Mouse (Mus musculus) gastrocnemius, postnatal 25 days (tissue): Measurements from ENCODE around the gene Ngdn. TPM values are rescaled to one million over a fixed set of nuclear protein-coding genes. Genes with fewer than 3 reads are reported as not detected.
"Not testable (repeated sequence)": the region's sequence is repeated elsewhere in the genome, so short reads cannot be mapped to it uniquely, and the experiment has no call there.

Source experiments
- DNase-seq: peaks from one replicate; pipeline ENCODE4 v3.0.0; 2022
- total RNA-seq, 2 experiments: library from RNA; stranded (reverse); gene quantifications; 1 replicate in 1 of 2; 2 replicates in 1 of 2; pipeline ENCODE4 v1.2.3; 2021

Ngdn gene
- total RNA-seq, 2 experiments from 2014 or later = 15.7 to 17.0 TPM

GRCm38 (mm10) chr14:55029034-55029698, 13.9 kb downstream of the Ngdn start:
- no peak for DNase-seq

- no peak for DNase-seq
These were observed 17.5 kb downstream of the Ngdn start for GRCm38 (mm10) chr14:55032695-55033225.

- not testable (repeated sequence) for DNase-seq
These were observed 28.4 kb downstream of the Ngdn start for GRCm38 (mm10) chr14:55043694-55044093.

GRCm38 (mm10) chr14:55047971-55048531, 32.8 kb downstream of the Ngdn start:
- DNase-seq = no peak

- no peak for DNase-seq
These were observed 37.2 kb downstream of the Ngdn start for GRCm38 (mm10) chr14:55052496-55052895.

- DNase-seq = no peak
These were observed 37.8 kb downstream of the Ngdn start for GRCm38 (mm10) chr14:55053050-55053449.

GRCm38 (mm10) chr14:55053708-55054190, 38.5 kb downstream of the Ngdn start:
- no peak for DNase-seq

- no peak for DNase-seq
These were observed 39.0 kb downstream of the Ngdn start for GRCm38 (mm10) chr14:55054191-55054749.

- no peak for DNase-seq
These were observed 40.0 kb downstream of the Ngdn start for GRCm38 (mm10) chr14:55055167-55055834.

GRCm38 (mm10) chr14:55059009-55059408, 43.8 kb downstream of the Ngdn start:
- DNase-seq = no peak

- DNase-seq = no peak
These were observed 44.7 kb downstream of the Ngdn start for GRCm38 (mm10) chr14:55059931-55060330.

- no peak for DNase-seq
These were observed 46.6 kb downstream of the Ngdn start for GRCm38 (mm10) chr14:55061845-55062244.

- DNase-seq = no peak
These were observed 47.4 kb downstream of the Ngdn start for GRCm38 (mm10) chr14:55062626-55063025.

GRCm38 (mm10) chr14:55063117-55063516, 47.9 kb downstream of the Ngdn start:
- no peak for DNase-seq

GRCm38 (mm10) chr14:55063581-55064381, 48.5 kb downstream of the Ngdn start:
- no peak for DNase-seq

GRCm38 (mm10) chr14:55064481-55065370, 49.5 kb downstream of the Ngdn start:
- no peak for DNase-seq

- no peak for DNase-seq
These were observed 50.1 kb downstream of the Ngdn start for GRCm38 (mm10) chr14:55065391-55065790.

- DNase-seq = no peak
These were observed 50.8 kb downstream of the Ngdn start for GRCm38 (mm10) chr14:55066042-55066441.

GRCm38 (mm10) chr14:55071756-55072155, 56.5 kb downstream of the Ngdn start:
- no peak for DNase-seq
